Comparison of ENCODE assay signal across 15 mouse cellular contexts in the genomic region with DNA sequence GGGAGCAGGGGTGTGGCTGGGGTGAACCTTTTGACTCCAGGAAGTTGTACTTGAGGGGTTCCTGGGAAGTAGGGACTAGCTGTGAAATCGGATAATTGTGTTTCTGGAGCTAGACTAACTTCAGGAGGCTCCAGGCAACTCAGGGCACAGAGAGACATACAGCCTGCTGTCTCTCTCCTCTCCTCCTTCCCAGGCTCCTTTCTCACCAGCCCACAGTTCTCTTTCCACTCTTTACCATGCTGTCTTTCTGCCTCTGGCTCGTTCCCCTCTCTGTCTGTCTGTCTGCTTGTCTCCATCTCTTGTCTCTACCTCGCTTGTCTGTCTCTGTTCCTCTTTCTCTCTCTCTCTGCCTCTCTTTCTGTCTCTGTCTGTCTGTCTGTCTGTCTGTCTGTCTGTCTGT.
"Had no signal": no experiment of that assay in that cellular context is flagged by ENCODE, and none has a peak within 500 bp of the region (broad histone marks: within the 10 kb centered on the region; RNA-seq: fewer than 3 reads in every experiment).

No protein-coding gene starts in this region.

- H3K4me3 ChIP-seq: neural tube, embryonic 13.5 days; neural tube, embryonic 15.5 days; stomach, embryonic 15.5 days had no signal

- H3K27ac ChIP-seq: neural tube, embryonic 13.5 days; neural tube, embryonic 15.5 days; stomach, embryonic 15.5 days; stomach, postnatal 0 days had no signal

- DNase-seq: retina, postnatal 1 day; right cerebral cortex, adult 18-20 months; right cerebral cortex, postnatal 14 days; right cerebral cortex, postnatal 25 days; right cerebral cortex, postnatal 4 days; spleen, adult 18-20 months; thymus, adult 2 months; thymus, postnatal 14 days; thymus, postnatal 25 days; thymus, postnatal 36 days; thymus, postnatal 4 days had no signal

- H3K4me1 ChIP-seq: neural tube, embryonic 13.5 days; neural tube, embryonic 15.5 days; stomach, embryonic 15.5 days had no signal
